Mouse (Mus musculus) induced T-regulatory cell, adult 2 months (primary cell): Measurements from ENCODE around the gene Vmn2r62.
"Not testable (repeated sequence)": the region's sequence is repeated elsewhere in the genome, so short reads cannot be mapped to it uniquely, and the experiment has no call there.

Source experiments
- DNase-seq: peaks from one replicate; pipeline ENCODE4 v3.0.0-alpha.2; 2012; ENCODE audit warnings: low read depth

Vmn2r62 gene

DNA sequence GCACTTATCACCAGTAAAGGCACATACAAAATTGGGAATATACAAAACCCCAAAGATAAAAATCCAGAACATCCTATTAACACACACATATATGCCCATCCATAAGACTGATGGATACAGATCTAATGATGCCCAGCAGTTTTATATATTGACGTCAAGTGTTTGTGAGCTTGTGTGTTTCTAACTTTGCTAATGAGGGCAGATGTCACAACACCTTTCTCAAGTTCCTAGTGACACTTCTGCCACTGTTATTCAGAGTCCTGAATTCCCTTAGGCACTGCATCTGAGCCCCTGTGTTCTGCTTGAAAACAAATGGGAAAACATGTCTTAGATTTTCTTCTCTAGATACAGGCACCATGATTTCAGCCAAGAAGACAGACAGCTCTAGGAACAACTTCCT, at the start of gene Vmn2r62:
TSS of gene Vmn2r62 (minus strand) at position 101 of the 400 bp plus-strand sequence.
- not testable (repeated sequence) for DNase-seq

DNA sequence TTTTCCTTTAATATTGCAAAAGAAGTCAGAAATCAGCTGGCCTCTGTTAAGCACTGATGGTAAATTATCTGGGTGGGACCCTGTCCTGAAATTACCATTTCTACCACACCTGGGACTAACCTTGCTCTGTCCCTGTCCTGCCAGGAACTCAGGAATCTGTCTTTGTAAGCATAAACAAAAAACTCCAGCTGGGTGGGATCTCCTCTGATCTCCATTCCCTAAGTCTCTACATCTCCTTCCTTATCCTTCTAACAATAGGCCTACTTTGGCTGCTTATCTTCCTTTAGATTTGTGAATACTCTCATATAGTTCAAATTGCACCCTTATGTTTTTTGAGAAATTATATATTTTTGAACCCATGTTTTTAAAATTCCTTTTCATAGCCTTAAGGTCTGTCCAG, 45.0 kb upstream of the Vmn2r62 start:
- not testable (repeated sequence) for DNase-seq

DNA sequence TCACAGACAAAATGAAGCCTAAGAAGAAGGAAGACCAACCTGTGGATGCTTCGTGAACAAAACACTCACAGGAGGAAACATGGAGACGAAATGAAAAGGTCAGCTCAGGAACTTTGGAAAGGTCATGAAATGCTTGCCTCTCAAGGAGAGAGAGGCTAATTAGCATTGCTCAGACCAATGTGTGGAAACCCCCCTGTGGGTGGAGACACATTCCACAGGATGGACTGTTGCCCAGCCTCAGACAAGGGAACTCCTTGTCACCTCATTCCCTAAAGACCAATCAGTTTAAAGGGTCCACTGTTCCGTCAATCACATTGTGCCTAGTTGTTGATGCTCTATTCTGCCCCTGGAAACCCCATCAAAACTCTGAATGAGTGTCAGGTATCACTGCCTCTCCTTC, 38.9 kb upstream of the Vmn2r62 start:
- DNase-seq = no peak

DNA sequence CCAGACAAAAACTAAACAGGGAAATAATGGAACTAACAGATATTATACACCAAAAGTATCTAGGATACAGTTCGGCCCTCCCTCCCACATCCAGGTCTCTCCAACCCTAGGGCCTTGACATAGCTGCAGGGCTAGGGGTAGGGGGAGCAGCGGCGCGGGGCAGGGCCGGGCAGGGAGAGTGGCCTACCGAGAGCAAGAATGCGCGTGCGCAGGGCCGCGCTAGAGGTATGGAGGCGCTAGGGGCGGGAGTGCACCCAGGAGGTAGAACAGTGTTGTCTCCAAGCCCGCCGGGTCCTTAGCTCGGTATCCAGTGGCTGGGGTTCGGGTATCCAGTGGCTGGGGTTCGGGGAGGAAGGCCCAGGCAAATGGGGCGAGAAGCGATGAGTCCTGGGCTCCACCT, 43.5 kb downstream of the Vmn2r62 start:
- no peak for DNase-seq

DNA sequence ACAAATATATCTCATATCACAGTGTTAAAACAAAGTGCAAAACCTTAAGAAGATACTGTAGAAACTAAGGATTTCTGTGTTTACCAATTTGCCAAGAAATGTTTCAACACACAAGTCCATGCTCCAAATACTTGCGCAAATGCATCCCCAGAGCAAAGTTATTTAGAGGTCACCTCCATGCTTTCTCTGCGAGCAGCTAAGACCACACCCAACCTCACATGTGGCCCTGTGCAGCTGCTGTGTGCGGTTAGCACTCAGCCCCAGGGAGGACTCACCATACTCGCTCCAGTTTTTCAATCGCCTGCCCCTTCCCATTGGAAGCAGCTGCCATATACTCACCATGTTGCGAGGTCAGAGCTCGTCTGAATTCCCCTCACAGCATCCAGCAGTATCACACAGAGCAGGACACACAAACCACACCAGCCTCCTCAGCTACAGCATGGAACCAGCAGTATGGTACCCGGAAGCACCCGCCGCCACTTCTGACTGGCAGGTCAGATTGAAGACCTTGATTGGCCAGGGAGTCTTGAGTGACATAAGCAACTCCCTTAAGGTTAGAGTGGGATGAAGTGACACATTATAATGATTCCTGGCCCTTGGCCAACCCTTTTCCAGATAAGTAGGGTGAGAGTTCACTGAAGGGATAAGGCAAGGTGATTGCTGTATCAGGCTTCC, 54.7 kb downstream of the Vmn2r62 start:
- no peak for DNase-seq

DNA sequence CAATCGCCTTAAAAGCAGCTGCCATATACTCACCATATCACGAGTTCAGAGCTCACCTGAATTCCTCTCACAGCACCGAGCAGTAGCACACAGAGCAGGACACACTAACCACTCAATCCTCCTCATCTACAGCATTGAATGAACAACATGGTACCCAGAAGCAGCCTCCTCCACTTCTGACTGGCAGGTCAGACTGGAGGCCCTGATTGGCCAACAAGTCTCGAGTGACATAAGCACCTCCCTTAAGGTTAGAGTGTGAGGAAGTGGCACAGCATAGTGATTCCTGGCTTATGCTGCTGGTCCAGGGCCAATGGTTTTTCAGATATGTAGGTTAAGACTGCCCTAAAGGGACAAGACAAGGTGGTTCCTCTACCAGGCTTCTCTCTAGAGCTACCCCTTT, 66.4 kb downstream of the Vmn2r62 start, which contains the start of gene Gm17067:
TSS of gene Gm17067 (minus strand) at position 101 of the 400 bp plus-strand sequence.
- not testable (repeated sequence) for DNase-seq
